Mouse (Mus musculus): ENCODE data around the gene Gm11985. TPM values are rescaled to one million over a fixed set of nuclear protein-coding genes. Genes with fewer than 3 reads are reported as not detected.

Gene Gm11985
- polyA plus RNA-seq, 1 experiment, result not detected

DNA sequence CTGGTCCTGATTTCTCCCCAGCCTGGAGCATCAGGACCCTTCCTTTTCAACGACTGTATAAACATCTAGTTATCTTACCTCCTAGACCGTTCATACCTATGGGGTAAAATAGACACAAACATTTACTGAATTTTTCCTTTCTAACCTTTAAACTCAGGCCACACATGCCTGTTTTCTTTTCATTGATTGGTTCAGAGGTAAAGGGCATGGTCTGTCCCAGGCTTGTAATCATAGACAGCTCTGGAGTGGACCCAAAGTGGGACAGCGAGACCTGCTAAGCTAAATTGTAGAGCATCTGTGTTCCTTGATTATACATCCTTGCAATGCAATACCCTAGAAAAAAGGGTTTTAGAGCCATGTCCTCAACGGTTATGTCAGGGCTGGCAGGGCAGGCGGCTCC lies 54.6 kb downstream of the Gm11985 start:
- H3K9me3 ChIP-seq, result 0 out of 2 replicates have a peak, but pooled peaks cover 3% of the 10 kb centered on the region
- TF ChIP-seq GATA1 (IDR thresholded peaks at IDR 0.05; ENCODE audit: borderline replicate concordance, low read length) (no peak), FLI1 (IDR thresholded peaks at IDR 0.05; ENCODE audit: low read length) (no peak)
- no peaks in the 10 kb centered on the region for H3K4me1 ChIP-seq
- no peak overlapping the region for H3K4me3 ChIP-seq (replicated peaks)
- H3K27me3 ChIP-seq (replicated peaks), result no peaks in the 10 kb centered on the region
- H3K36me3 ChIP-seq (replicated peaks; ENCODE audit: low read length), result no peaks in the 10 kb centered on the region

Other genes starting within 250 kb of the Gm11985 start
- not detected in 2 replicates for gene Adcy1, start 125.1 kb downstream of the Gm11985 start, polyA plus RNA-seq (2012; ENCODE audit: insufficient read depth, low replicate concordance)
- not detected in 2 replicates for gene Igfbp1, start 9.2 kb upstream of the Gm11985 start, polyA plus RNA-seq (2012; ENCODE audit: insufficient read depth, low replicate concordance)
- 0.17 TPM in 1 of 2 replicates, not detected in the other for gene Igfbp3, start 25.4 kb upstream of the Gm11985 start, polyA plus RNA-seq (2012; ENCODE audit: insufficient read depth, low replicate concordance)

Measured in megakaryocyte, embryonic 14.5 days (primary cell).